Mouse (Mus musculus) cerebellum, adult 2 months (tissue): ENCODE results near the gene Nkx2-1.

Source experiments
- CTCF ChIP-seq: fragments of 200-500 bp; IDR thresholded peaks from 2 replicates; pipeline ENCODE4 v1.5.1; 2011; ENCODE audit warnings: low read depth, mild to moderate bottlenecking, control low read depth, low read length, moderate library complexity, borderline replicate concordance; ENCODE audit not compliant: insufficient read depth
- POLR2A ChIP-seq: fragments of 200-500 bp; IDR thresholded peaks from 2 replicates; pipeline ENCODE4 v1.6.1; 2011; ENCODE audit warnings: low read length, control low read depth, borderline replicate concordance; ENCODE audit not compliant: insufficient read depth

DNA sequence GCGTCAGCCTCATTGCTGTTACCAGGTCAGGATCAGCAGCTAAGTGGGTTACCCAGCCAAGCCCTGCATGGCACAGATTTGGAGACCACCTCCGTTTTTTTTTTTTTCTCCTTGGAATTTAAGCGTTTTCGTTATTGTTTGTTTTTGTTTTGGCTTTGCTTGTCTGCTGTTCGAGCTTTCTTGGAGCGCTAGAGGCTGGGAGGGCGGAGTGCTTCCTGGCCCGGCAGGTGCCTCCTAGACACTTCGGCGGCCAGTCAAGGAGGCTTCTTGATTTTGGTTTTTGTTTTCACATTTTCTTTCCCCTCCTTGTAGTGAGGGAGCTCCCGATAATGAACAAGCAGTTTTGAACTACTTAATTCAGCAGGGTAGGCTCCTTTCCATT lies at the start of gene Nkx2-1:
- TF ChIP-seq POLR2A (no peak), CTCF (no peak)
